Mouse (Mus musculus) hindbrain, postnatal 0 days (tissue): ENCODE results near the gene Gabpa. TPM values are rescaled to one million over a fixed set of nuclear protein-coding genes. Genes with fewer than 3 reads are reported as not detected.

Experiments
- ATAC-seq: fragments of 200-750 bp; cut with Nextera tagmentation; 2 replicates; pipeline ENCODE4 v1.8.0; 2017; ENCODE audit warnings: mild to moderate bottlenecking, moderate TSS enrichment, moderate library complexity
- DNase-seq: peaks from one replicate; pipeline ENCODE4 v3.0.0-alpha.2; 2015; ENCODE audit warnings: low spot score
- H3K27ac ChIP-seq: fragments of 300-500 bp; sonication (generic); 2 replicates; pipeline ENCODE4 v1.5.1; 2014; ENCODE audit warnings: mild to moderate bottlenecking
- H3K27me3 ChIP-seq: fragments of 300-500 bp; sonication (generic); 2 replicates; pipeline ENCODE4 v1.6.1; 2014; ENCODE audit warnings: low read length, mixed read lengths; ENCODE audit not compliant: insufficient read depth
- H3K36me3 ChIP-seq: fragments of 300-500 bp; sonication (generic); 2 replicates; pipeline ENCODE4 v1.6.1; 2014; ENCODE audit warnings: low read length, mixed read lengths; ENCODE audit not compliant: insufficient read depth
- H3K4me1 ChIP-seq: fragments of 300-500 bp; sonication (generic); 2 replicates; pipeline ENCODE4 v1.6.1; 2014; ENCODE audit warnings: antibody characterized with exemption, low read length, mixed read lengths; ENCODE audit not compliant: insufficient read depth
- H3K4me2 ChIP-seq: fragments of 300-500 bp; sonication (generic); 2 replicates; pipeline ENCODE4 v1.6.1; 2014; ENCODE audit warnings: low read depth, mild to moderate bottlenecking, low read length, moderate library complexity, mixed read lengths
- H3K4me3 ChIP-seq: fragments of 300-500 bp; sonication (generic); 2 replicates; pipeline ENCODE4 v1.5.1; 2014; ENCODE audit warnings: low read length
- H3K9ac ChIP-seq: fragments of 300-500 bp; sonication (generic); replicated peaks from 2 replicates; pipeline ENCODE4 v1.6.1; 2014; ENCODE audit warnings: mild to moderate bottlenecking, low read length, moderate library complexity, mixed read lengths
- H3K9me3 ChIP-seq: fragments of 300-500 bp; sonication (generic); 2 replicates; pipeline ENCODE4 v1.6.1; 2016; ENCODE audit warnings: low read length, mixed read lengths
- CTCF ChIP-seq: IDR thresholded peaks from 2 replicates; pipeline ENCODE4 v1.5.1; 2016; ENCODE audit warnings: antibody characterized with exemption, control low read depth, low read depth
- WGBS: fragments of 180-500 bp; shearing (Covaris S2); extraction: QIAGEN DNeasy Blood & Tissue Kit; methylation state at CpG from one replicate; pipeline ENCODE4 v1.1.7; 2014; 5-methylcytosine and 5-hydroxymethylcytosine counted together
- polyA plus RNA-seq: library from polyadenylated mRNA; unstranded; fragments of >200 nt; fragmentation: Nextera tagmentation; extraction: Ambion mirVana; gene quantifications from 2 replicates; pipeline ENCODE4 v1.2.1, GENCODE M21; 2015
- total RNA-seq: library from RNA; depleted of rRNA; stranded (reverse); fragments of >200 nt; gene quantifications from 2 replicates; pipeline ENCODE4 v1.2.3, GENCODE M21; 2014

Gene Gabpa
- total and polyA plus RNA-seq, 2 experiments from 2014 or later, result 10.6 to 14.8 TPM

DNA sequence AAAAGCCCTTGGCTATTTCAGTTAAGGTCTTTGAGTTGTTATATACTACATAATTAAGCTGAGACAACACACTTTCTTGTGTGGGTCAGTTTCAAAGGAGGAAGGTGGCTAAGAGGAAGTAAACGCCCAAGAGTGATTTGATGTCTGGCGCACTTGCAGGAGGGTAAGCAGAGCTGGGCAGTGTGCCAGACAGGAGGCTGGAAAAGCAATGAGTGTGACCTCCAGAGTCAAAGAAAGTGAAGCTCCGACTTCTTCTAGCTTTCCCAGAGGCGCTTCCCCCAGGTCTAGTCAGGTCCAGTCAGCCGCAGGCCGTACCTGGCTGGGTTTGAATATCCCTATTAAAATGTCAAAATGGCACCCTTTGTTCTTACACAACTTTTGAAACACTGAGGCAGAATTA, 32.5 kb upstream of the Gabpa start:
- WGBS, result 64% methylated on average over 6 of the region's 6 CpGs

DNA sequence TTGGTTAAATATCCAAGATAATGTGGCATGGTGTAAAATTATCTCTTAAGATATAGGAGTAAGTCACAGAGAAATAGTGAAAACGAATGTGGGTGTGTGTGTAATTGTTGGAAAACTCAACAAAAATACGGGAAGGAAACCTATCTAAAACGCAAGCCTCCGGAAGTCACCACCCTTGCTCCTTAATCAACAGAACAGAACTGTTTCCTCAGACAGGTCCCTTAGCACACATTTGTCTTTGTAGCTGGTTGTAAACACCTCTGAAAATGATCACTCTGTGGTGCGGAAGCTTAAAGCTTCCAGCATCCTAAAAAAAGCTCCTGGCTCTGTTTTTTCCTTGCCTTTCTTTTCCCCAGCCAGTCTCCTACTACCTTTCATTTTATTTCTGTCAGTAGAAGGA, 29.9 kb upstream of the Gabpa start:
- H3K4me1 ChIP-seq, result no peaks in the 10 kb centered on the region
- no peak for DNase-seq
- no peak overlapping the region for H3K9ac ChIP-seq
- H3K4me3 ChIP-seq, result no peak overlapping the region
- no peaks in the 10 kb centered on the region for H3K36me3 ChIP-seq
- no peak overlapping the region for H3K27ac ChIP-seq
- no peak for TF ChIP-seq CTCF
- H3K9me3 ChIP-seq, result no peaks in the 10 kb centered on the region
- 83% methylated on average over 5 of the region's 5 CpGs for WGBS
- H3K27me3 ChIP-seq, result no peaks in the 10 kb centered on the region
- no peak overlapping the region for H3K4me2 ChIP-seq
- no peak for ATAC-seq

More for the DNA sequence above, 32.5 kb upstream of the Gabpa start:
- no peaks in the 10 kb centered on the region for H3K4me1 ChIP-seq
- H3K36me3 ChIP-seq, result no peaks in the 10 kb centered on the region
- H3K27ac ChIP-seq, result no peak overlapping the region
- H3K4me3 ChIP-seq, result no peak overlapping the region
- H3K27me3 ChIP-seq, result no peaks in the 10 kb centered on the region
- TF ChIP-seq CTCF, result no peak
- no peak overlapping the region for H3K9ac ChIP-seq
- no peak for ATAC-seq
- DNase-seq, result peak; percentile 7
- H3K9me3 ChIP-seq, result no peaks in the 10 kb centered on the region
- no peak overlapping the region for H3K4me2 ChIP-seq

DNA sequence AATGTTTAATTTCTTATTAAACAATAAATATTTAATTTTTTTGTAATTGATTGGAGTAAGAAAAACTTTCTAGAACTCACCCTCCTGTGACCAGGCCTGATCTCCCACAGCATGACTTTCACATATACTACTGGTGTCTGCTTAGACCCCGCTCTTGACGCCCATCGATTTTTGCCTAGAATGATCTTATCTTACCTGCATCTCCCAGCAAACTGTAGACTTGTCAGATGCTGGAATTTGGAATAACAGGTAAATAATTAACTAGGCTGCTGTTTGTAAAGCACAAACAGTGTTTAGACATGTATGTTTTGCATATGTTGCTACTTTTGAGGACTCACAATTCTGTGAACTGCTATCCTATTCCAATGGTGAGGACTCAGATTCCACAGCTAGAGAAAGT, 28.6 kb upstream of the Gabpa start:
- 97% methylated on average over 3 of the region's 3 CpGs for WGBS
- ATAC-seq (no peak), DNase-seq (no peak)
- no peaks in the 10 kb centered on the region for H3K36me3 ChIP-seq
- no peak overlapping the region for H3K27ac ChIP-seq
- H3K9ac ChIP-seq, result no peak overlapping the region
- TF ChIP-seq CTCF, result no peak
- no peak overlapping the region for H3K4me3 ChIP-seq
- H3K4me1 ChIP-seq, result no peaks in the 10 kb centered on the region
- no peaks in the 10 kb centered on the region for H3K9me3 ChIP-seq
- H3K27me3 ChIP-seq, result no peaks in the 10 kb centered on the region
- no peak overlapping the region for H3K4me2 ChIP-seq

DNA sequence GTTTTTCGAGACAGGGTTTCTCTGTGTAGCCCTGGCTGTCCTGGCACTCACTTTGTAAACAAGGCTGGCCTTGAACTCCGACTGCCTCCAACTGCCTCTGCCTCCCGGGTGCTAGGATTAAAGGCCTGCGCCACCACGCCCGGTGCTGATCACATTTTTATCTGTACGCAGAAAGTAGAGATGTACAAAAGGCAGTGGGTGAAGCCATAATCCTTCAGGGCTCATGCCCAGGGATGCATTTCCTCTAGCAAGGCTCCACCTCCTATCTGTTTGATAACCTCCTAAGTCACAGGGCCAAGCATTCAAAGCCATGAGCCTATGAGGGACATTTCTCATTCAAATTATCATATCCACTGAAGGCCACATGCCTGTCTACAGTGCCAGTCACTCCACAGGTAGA, 26.9 kb upstream of the Gabpa start:
- no peak overlapping the region for H3K4me3 ChIP-seq
- no peak overlapping the region for H3K27ac ChIP-seq
- no peak for TF ChIP-seq CTCF
- no peak overlapping the region for H3K9ac ChIP-seq
- WGBS, result 91% methylated on average over 7 of the region's 7 CpGs
- H3K4me1 ChIP-seq, result no peaks in the 10 kb centered on the region
- DNase-seq (no peak), ATAC-seq (no peak)
- H3K4me2 ChIP-seq, result no peak overlapping the region
- no peaks in the 10 kb centered on the region for H3K9me3 ChIP-seq
- no peaks in the 10 kb centered on the region for H3K36me3 ChIP-seq
- no peaks in the 10 kb centered on the region for H3K27me3 ChIP-seq

DNA sequence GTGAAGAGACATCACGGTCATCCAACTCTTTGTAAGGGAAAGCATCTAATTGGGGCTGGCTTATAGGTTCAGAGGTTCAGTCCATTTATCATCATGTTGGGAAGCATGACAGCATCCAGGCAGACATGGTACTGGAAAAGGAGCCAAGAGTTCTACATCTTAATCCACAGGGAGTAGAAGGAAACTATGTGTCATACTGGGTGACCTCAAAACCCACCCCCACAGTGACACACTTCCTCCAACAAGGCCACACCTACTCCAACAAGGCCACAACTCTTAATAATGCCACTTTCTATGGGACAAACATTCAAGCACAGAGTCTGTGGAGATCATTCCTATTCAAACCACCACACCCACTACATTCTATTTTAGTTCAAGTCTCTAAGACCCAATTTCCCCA, 24.5 kb upstream of the Gabpa start:
- Histone ChIP-seq H3K9me3 (no peaks in the 10 kb centered on the region), H3K27me3 (no peaks in the 10 kb centered on the region), H3K36me3 (no peaks in the 10 kb centered on the region), H3K4me3 (no peak overlapping the region), H3K4me1 (no peaks in the 10 kb centered on the region), H3K4me2 (no peak overlapping the region), H3K9ac (no peak overlapping the region), H3K27ac (no peak overlapping the region)
- 89% methylated on average over 1 of the region's 1 CpGs for WGBS
- DNase-seq (no peak), ATAC-seq (no peak)
- no peak for TF ChIP-seq CTCF

DNA sequence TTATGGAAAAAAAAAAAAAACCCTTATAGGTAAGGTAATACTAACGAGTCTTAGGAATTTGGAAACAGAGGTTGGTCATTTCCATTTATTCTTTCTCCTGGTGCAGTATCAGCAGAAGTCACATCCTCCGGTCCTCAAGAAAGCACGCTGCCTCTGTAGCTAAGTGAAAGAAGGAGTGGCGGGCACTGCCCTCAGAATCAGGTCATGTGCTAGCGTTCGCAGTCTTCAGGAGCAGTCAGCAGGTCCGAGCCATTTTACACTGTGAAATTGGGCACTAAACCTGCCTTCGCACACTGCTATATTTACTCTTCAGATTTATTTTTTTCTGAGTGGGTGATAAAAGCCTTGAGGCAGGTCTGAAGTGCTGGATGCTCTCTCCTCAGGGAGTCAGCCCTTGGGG, 20.9 kb upstream of the Gabpa start:
- no peak overlapping the region for H3K9ac ChIP-seq
- no peak overlapping the region for H3K27ac ChIP-seq
- H3K27me3 ChIP-seq, result no peaks in the 10 kb centered on the region
- H3K4me1 ChIP-seq, result no peaks in the 10 kb centered on the region
- ATAC-seq (no peak), DNase-seq (no peak)
- TF ChIP-seq CTCF, result no peak
- no peaks in the 10 kb centered on the region for H3K36me3 ChIP-seq
- H3K9me3 ChIP-seq, result no peaks in the 10 kb centered on the region
- 87% methylated on average over 8 of the region's 8 CpGs for WGBS
- no peak overlapping the region for H3K4me2 ChIP-seq
- H3K4me3 ChIP-seq, result no peak overlapping the region

DNA sequence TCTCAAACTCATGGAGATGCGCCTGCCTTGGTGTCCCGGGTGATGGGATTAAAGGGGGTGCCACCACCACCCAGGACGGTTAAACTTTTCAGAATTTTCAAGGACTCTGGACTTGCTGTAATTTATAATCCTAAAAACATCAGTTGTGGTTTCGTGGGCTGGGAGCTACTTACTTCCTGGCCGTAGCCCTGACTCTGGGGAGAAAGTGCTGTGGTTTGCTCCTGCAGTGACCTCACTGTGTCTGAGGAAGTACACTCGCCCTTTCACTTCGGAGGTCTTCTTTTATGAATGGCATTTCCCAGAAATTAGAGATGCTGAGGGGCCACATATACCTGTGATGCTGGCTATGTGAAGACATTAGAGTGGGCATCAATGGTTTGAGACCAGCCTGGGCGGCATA, 20.2 kb upstream of the Gabpa start:
- H3K4me2 ChIP-seq, result no peak overlapping the region
- DNase-seq (no peak), ATAC-seq (no peak)
- no peaks in the 10 kb centered on the region for H3K36me3 ChIP-seq
- H3K9ac ChIP-seq, result no peak overlapping the region
- no peak overlapping the region for H3K4me3 ChIP-seq
- no peaks in the 10 kb centered on the region for H3K9me3 ChIP-seq
- no peaks in the 10 kb centered on the region for H3K4me1 ChIP-seq
- 86% methylated on average over 8 of the region's 8 CpGs for WGBS
- no peak overlapping the region for H3K27ac ChIP-seq
- no peaks in the 10 kb centered on the region for H3K27me3 ChIP-seq
- no peak for TF ChIP-seq CTCF

DNA sequence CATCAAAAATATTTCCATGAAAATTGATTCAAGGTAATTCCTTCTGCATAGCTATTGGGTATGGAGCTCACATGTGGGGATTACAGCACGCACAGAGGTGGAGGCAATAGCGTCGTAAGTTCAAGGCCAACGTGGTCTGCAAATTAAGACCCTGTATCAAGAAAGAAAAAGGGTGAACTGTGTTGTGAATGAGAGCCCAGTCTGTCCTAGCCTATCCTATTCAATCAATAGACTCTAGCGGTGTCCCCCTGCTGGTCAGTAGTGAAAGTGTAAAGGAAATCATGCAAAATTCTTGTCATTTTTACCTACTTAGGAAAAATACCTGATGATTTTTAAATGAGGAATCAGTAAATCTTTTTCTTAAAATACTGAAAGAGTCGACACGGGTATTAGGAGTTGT, 17.3 kb upstream of the Gabpa start:
- H3K27ac ChIP-seq, result no peak overlapping the region
- H3K36me3 ChIP-seq, result no peaks in the 10 kb centered on the region; the same call in 1 of the 2 replicates
- no peak overlapping the region for H3K4me3 ChIP-seq
- H3K27me3 ChIP-seq, result no peaks in the 10 kb centered on the region
- peak; percentile 79 for TF ChIP-seq CTCF
- no peak overlapping the region for H3K9ac ChIP-seq
- DNase-seq, result peak; percentile 74
- no peak overlapping the region for H3K4me2 ChIP-seq
- H3K9me3 ChIP-seq, result no peaks in the 10 kb centered on the region
- H3K4me1 ChIP-seq, result no peaks in the 10 kb centered on the region
- 33% methylated on average over 7 of the region's 7 CpGs for WGBS
- peak; percentile 75 for ATAC-seq
